Mouse (Mus musculus) megakaryocyte, adult 5-6 weeks (primary cell): ENCODE results near the gene Hsf4. TPM values are rescaled to one million over a fixed set of nuclear protein-coding genes. Genes with fewer than 3 reads are reported as not detected.
"Not testable (repeated sequence)": the region's sequence is repeated elsewhere in the genome, so short reads cannot be mapped to it uniquely, and the experiment has no call there.

Experiments used
- ATAC-seq: 2 replicates; pipeline ENCODE4 v1.8.0; 2016; ENCODE audit warnings: mild to moderate bottlenecking, inconsistent platforms; ENCODE audit not compliant: poor library complexity, severe bottlenecking
- total RNA-seq, 2 experiments: library from RNA; stranded (forward) in 1 of 2; stranded (reverse) in 1 of 2; fragments of 153-499, 151-499 nt in 1 of 2; fragments of 221-1000, 200-1000 nt in 1 of 2; gene quantifications; 2 replicates each; pipeline versions ENCODE4 v1.2.3 to v1.2.4; 2015 to 2017

Gene Hsf4
- total RNA-seq, 2 experiments from 2014 or later: 0.22 TPM; not detected in 1

- no peak for ATAC-seq
Measured at GRCm38 (mm10) chr8:105281821-105282220, 12.2 kb downstream of the Hsf4 start.

GRCm38 (mm10) chr8:105282239-105282638 is 12.6 kb downstream of the Hsf4 start:
- ATAC-seq: no peak

GRCm38 (mm10) chr8:105283074-105283473 is 13.5 kb downstream of the Hsf4 start:
- ATAC-seq: peak; percentile 74

- no peak for ATAC-seq
Measured at GRCm38 (mm10) chr8:105285514-105285913, 15.9 kb downstream of the Hsf4 start.

GRCm38 (mm10) chr8:105286907-105287306 is 17.3 kb downstream of the Hsf4 start:
- no peak for ATAC-seq

- ATAC-seq: no peak
Measured at GRCm38 (mm10) chr8:105288231-105288630, 18.6 kb downstream of the Hsf4 start.

- ATAC-seq: peak; percentile 86
Measured at GRCm38 (mm10) chr8:105288958-105289732, 19.5 kb downstream of the Hsf4 start.

GRCm38 (mm10) chr8:105289805-105290460 is 20.3 kb downstream of the Hsf4 start, which contains the start of gene 4931428F04Rik:
TSS of gene 4931428F04Rik (minus strand) at chr8:105289864.
- ATAC-seq: peak; percentile 30

- ATAC-seq: peak; percentile 53
Measured at GRCm38 (mm10) chr8:105290554-105291314, 21.1 kb downstream of the Hsf4 start.

GRCm38 (mm10) chr8:105291364-105291763 is 21.8 kb downstream of the Hsf4 start:
- not testable (repeated sequence) for ATAC-seq

- ATAC-seq: not testable (repeated sequence)
Measured at GRCm38 (mm10) chr8:105291802-105292201, 22.2 kb downstream of the Hsf4 start.

GRCm38 (mm10) chr8:105292471-105292870 is 22.9 kb downstream of the Hsf4 start:
- ATAC-seq: no peak

- no peak for ATAC-seq
Measured at GRCm38 (mm10) chr8:105293405-105293804, 23.8 kb downstream of the Hsf4 start.

- ATAC-seq: no peak
Measured at GRCm38 (mm10) chr8:105294776-105295175, 25.2 kb downstream of the Hsf4 start.

- no peak for ATAC-seq
Measured at GRCm38 (mm10) chr8:105295256-105295655, 25.7 kb downstream of the Hsf4 start.

GRCm38 (mm10) chr8:105295895-105296573 is 26.4 kb downstream of the Hsf4 start, which contains the start of gene Exoc3l:
TSS of gene Exoc3l (minus strand) at chr8:105296101.
- no peak for ATAC-seq

- peak; percentile 97 for ATAC-seq
Measured at GRCm38 (mm10) chr8:105297511-105298192, 28.1 kb downstream of the Hsf4 start, which contains the start of gene E2f4. TSS of gene E2f4 (plus strand) at chr8:105297663.

GRCm38 (mm10) chr8:105298351-105299252 is 29.0 kb downstream of the Hsf4 start:
- no peak for ATAC-seq

GRCm38 (mm10) chr8:105299962-105300361 is 30.4 kb downstream of the Hsf4 start:
- no peak for ATAC-seq
